Mouse (Mus musculus) thymus, postnatal 14 days (tissue): ENCODE results near the gene Cryba1.
A peak's percentile ranks its signal among the peaks of the same experiment; 100 is the strongest.

Source experiments
- DNase-seq: peaks from one replicate; pipeline ENCODE4 v3.0.0; 2021

Gene Cryba1

GRCm38 (mm10) chr11:77713736-77714135 lies 11.3 kb downstream of the Cryba1 start:
- DNase-seq: no peak

DNA sequence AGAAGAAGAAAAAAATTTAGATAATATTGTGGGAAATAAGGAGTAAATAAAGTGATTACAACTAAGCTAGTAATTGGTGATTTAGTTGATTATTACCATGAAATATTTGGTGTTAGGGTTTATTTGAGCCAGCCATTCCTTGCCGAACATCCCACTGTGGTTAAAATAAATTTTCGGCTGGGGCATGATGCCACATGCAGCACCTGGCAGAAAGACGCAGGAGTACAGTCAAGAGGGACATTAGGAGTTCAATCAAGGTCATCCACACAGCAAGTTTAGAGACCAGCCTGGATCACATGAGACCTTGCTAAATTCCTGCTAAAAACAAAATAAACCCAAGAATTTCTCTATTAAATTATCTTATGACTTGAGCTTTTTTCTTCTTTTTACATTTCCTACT lies 16.0 kb downstream of the Cryba1 start:
- no peak for DNase-seq

GRCm38 (mm10) chr11:77705920-77706319 lies 19.2 kb downstream of the Cryba1 start:
- DNase-seq: no peak

DNA sequence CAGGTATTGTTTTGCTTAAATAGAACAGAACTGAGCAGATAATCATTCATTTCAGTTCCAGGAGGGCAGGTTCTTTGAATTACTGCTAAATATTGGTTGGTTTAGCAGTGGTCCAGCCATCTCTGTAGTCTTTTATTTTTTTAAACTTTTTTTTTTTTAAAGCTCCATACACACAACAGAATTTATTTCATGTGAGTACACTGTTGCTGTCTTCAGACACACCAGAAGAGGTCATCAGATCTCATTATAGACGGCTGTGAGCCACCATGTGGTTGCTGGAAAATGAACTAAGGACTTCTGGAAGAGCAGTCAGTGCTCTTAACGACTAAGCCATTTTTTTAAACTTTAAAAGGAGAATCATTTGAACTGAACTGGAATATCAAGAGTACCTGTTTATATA lies 27.9 kb downstream of the Cryba1 start:
- DNase-seq: no peak

- DNase-seq: no peak
Measured at GRCm38 (mm10) chr11:77693026-77693425, 32.1 kb downstream of the Cryba1 start.

DNA sequence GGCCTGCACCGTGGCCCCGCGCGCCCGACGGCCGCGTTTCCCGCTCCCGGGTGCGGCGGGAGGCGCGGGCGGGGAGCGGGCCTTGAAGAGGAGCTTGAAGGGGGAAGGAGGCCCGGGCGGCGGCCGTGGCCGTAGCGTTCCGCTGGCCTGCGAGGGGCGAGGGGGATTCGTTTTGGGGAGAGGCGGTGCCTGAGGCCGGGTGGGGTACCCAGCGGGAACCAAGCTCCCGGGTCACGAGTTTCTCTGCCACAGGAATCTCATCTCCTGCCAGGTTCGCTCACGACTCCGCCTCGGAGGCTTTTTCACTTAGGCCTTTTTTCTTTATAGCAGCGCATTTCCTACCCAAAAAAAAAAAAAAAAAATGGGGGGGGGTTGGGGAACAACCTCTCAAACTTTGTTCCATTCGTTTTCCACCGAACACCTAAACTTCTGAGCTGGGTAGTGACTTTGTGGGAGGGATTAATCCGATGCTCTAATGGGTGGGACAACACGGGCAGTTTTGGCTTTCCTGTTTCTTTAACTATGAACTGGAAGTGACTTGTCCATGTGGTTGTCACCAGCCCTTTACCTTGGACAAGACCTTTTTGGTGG lies 37.4 kb downstream of the Cryba1 start:
- DNase-seq: peak; percentile 56

- peak; percentile 72 for DNase-seq
Measured at GRCm38 (mm10) chr11:77686841-77687540, 38.1 kb downstream of the Cryba1 start.

- DNase-seq: peak; percentile 59
Measured at GRCm38 (mm10) chr11:77686346-77686840, 38.7 kb downstream of the Cryba1 start.

DNA sequence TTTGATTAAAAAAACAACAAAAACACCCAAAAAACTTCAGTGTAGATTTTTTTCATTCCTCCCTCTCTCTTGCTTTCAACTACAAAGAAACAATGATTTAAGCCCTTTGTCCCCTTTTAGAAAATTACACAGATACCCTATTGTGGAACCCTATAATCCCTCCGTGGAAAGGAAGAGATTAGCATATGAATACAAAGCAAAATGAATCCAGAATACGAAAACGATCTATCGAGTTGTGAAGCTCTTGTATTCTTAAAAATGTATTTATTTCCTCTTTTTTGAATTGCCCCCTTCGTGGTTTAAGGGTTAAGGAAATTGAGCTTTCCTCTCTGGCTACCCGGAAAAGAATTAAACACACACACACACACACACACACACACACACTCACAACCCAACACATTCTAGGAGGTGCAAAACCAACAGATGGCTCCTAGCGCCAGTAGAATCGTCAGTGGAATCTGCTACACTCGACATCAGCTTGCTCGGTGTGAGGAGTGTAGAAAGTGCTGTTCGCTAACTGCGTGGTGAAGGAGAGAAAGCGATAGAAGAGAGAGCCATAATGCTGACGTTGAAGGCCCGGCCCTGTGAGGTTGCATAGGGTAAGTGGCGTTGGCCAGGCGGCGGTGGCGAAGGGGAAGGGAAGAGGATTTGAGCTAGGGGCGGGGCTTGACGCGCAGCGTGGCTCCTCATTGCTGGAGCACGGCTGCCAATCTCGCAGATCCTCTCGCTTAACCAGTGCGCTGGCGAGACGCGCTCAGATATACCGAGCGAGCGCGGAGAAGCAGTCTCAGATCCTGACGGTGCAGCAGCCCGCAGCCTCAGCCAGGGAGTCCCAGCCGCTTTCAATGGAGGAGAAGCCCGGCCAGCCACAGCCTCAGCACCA lies 39.5 kb downstream of the Cryba1 start, which contains the start of gene Nufip2:
Nufip2 (plus strand) TSS at position 773 of the 883 bp plus-strand sequence.
- DNase-seq: peak; percentile 100

GRCm38 (mm10) chr11:77684896-77685295 lies 40.2 kb downstream of the Cryba1 start:
- no peak for DNase-seq

DNA sequence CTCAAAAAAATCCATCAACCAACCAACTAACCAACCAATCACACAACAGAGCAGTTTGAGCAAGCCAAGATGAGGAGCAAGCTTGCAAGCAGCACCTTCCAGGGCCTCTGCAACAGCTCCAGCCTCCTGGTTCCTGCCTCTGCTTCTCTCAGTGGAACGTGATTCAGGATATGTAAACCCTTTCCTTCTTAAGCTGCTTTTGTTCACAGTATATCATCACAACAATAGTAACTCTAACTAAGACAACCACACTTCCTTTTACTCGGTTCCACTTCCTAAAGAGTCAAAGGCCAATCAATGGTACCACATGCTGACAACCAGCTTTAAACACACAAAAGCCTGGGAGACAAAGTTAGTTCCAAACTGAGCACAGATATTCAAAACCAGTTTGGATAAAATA lies 45.1 kb downstream of the Cryba1 start:
- no peak for DNase-seq

DNA sequence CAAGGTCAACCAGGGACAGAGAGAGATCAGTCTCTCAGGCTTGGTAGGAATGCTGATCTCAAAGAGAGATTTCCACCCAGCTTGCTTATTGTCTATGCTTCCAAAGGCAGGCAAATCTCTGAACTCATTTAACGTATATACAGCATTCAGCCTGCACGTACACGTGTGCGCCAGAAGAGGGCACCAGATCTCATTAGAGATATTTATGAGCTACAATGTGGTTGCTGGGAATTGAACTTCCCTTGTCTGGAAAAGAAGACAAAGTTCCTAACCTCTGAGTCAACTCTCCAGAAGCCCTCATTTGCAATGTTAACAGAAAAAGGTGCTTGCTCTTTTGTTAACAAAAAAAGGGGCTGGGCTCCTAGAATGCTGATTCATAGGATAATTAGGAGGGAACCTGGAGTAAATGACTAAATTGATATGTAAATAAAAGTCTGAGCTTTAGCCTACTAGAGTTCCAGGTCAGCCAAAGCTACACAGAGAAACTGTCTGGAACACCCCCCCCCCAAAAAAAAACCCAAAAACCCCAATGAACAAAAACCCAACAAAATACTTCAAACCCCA lies 51.6 kb downstream of the Cryba1 start:
- DNase-seq: peak; percentile 15

DNA sequence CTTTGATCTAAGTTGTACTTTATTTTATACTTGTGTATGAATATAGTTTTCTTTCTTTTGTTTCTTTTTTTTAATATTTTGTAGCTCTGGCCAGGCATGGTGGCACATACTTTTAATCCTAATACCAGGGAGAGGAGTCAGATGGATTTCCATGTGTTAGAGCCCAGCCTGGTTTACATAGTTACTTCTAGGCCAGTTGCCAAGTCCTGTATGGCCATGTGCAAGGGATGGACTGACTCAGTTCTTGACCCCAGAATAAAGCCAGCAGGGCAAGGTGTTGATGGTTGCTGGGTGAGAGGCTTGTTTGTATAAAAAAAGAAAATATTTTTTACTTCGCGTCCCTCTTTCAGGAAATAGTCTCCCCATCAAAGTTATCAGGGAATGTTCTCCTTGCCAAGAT lies 52.3 kb downstream of the Cryba1 start:
- DNase-seq: no peak
